Mouse (Mus musculus) cerebellum, postnatal 4 days (tissue): ENCODE data around the gene Scube1.

ENCODE experiments used
- DNase-seq, 2 experiments: peaks; one replicate each; pipeline ENCODE4 v3.0.0; 2022; ENCODE audit warnings: low spot score in 2 of 2, mixed read lengths in 1 of 2

The Scube1 gene

DNA sequence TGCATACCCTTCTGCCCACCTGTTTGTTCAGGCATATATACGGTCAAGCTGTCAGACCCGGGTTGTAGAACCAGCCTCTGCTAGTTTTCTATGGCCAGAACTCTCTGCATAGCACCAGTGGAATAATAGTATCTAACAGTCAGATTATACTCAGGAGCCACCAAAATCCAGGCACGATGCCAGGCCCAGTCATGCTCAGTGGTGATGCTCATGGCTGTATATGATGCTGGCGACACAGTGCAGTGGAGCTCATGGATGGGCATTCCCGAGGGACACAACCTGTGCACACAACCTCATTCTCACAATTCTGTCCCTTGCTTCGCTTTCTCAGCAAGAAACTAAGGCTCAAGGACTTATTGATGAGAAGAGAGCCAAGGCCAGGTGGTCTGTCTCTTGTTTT lies 58.8 kb downstream of the Scube1 start:
- DNase-seq, result peak in 1 of 2 experiments; percentile 23

- DNase-seq, result peak in 1 of 2 experiments; percentile 55
Measured at GRCm38 (mm10) chr15:83664722-83665121, 60.1 kb downstream of the Scube1 start.

- DNase-seq, result no peak
Measured at GRCm38 (mm10) chr15:83663066-83663465, 61.8 kb downstream of the Scube1 start.

DNA sequence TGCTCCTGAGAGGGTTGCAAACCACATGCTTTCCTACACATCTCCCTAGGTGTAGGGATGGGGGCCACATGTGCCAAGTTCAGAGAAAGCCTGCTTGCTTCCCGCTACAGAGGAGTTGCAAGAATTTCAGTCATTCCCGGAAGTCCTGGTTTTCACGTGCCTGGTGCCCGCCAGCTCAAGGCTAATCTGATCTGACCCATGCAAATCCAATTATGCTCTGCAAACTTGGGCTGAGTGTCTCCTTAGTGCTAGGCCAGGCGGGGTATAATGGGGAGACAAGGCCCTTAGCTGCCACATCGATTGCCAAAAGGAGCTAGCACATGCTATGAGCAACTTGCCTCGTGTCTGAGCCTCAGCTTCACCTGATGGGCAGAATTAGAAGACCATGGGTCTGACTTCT lies 62.7 kb downstream of the Scube1 start:
- no peak for DNase-seq

DNA sequence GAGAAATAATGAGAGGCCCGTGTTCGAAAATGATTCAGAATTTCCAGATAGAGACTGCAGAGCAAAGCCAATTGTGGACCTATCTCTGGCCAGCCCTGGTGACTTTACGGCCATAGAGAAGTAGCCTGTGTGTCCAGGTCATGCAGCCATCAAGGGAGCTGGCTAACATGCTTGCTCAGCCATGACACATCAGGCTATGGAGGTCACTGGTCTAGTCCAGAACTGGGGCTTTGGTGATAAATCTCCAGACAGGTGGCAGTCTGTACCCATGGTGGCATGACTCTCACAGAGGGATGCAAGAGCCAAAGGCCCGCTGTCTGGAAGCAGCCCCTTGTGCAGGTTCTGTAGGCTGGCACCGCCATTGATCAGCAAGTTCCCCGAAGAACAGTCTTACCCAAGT lies 82.3 kb downstream of the Scube1 start:
- DNase-seq, result no peak

- no peak for DNase-seq
Measured at GRCm38 (mm10) chr15:83640208-83640607, 84.6 kb downstream of the Scube1 start.

DNA sequence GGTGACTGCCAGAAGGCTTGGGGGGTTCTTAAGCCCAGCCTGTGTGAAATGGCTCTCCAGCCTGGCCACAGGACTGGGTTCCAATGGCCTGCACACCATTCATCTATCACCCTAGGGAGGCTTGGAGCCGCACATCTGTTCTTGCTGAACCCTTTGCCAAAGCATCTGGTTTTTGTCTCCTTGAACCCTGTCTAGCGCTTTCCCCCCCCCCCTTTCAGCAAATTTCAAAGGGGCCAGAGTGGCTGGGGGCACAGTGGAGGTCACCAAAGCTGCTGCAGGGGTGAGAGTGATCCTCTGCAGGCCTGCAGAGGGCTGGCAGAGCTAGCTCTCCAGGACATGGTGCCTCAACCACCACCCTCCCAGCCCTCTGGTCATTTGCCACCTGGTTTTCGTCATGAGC lies 85.7 kb downstream of the Scube1 start:
- no peak for DNase-seq

DNA sequence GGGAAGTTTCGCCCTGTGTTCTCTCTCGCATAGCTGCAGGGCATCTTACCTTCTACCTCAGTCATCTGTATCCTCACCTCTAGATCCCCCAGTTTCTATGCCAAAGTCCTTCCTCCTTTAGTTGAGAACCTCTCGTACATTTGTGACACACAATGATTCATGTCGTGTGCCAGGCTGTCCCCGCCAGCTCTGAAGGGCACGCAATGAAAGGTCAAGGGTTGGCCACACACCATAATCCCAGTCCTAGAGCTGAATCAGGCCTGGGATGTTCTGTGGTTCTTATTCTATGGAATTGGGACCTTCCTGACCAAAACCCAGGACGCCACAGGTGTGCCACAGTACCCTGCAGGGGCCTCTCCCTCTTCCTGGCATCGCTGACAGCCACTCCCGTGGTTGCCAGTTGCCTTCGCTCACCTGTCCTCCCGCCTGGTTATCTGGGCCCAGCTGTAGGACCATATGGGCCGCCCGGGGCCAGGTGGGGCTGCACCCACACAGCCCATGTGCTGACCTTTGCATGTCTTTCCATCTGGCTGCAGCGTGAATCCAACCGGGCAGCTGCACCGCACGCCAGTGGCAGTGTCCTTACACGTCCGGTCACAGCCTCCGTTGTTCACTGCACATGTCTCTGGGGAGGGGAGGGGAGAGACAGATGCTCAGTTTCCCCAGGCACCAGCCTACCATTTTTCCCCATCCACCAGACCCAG lies 86.5 kb downstream of the Scube1 start:
- DNase-seq, result no peak

DNA sequence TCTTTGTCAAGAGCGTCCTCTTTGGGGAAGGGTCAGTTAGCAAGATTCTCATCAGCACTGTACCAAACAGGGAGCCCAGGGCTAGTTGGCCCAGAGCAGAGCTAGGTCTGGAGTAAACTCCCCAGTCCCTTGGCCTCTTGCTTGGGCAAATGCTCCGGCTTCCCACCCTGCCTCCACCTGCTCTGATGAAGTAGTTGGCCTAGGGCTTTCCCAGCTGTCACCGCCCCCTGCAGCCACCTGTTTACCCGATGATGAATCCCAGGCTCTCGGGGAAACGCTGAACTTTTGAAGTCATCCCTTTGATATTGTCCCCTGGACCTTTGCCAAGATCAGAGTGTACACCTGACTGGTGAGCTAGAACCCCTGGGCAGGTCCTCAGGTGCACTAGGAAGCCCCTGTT lies 88.1 kb downstream of the Scube1 start:
- DNase-seq, result no peak

- no peak for DNase-seq
Measured at GRCm38 (mm10) chr15:83635251-83635650, 89.6 kb downstream of the Scube1 start.

- DNase-seq, result no peak
Measured at GRCm38 (mm10) chr15:83634076-83634475, 90.7 kb downstream of the Scube1 start.

DNA sequence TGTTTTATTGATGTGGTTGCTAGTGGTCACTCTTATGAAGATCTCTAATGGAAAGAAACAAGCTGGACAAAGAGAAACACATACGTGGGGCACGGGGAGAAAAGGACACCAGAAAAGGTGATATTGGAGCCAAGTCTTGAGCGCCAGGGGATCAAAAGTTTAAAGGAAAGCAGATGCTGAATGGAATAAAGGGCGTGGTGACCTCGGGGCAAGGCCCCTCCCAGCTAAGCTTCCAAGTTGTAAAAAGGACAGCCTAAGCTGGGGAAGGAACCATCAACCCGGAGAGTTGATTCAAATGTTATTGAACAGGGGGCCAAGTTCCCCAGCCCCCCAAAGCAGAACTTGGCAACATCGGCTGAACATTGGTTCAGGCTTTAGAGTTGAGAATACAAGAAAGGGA lies 93.8 kb downstream of the Scube1 start:
- no peak for DNase-seq

- DNase-seq, result no peak
Measured at GRCm38 (mm10) chr15:83629716-83630115, 95.1 kb downstream of the Scube1 start.

GRCm38 (mm10) chr15:83626142-83626645 lies 98.6 kb downstream of the Scube1 start:
- DNase-seq, result no peak

DNA sequence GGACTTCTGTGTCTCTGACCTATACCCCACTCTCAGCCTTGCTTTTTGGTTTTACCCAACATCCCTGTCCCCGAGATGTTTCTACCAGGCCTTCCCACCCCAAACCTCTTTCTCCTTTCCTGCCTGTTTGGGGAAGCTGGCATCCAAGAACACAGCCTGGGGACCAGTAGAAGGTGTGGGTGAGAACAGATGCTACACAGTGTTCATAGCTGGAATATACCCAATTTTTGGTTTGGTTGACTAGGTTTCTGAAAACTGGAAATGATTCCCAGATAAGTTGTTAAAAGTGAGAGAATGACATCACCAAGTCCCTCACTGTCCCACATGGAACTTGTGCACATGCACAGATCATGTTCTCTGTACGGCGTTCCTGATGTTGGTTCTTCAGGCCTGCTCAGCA lies 109.6 kb downstream of the Scube1 start:
- DNase-seq, result no peak

DNA sequence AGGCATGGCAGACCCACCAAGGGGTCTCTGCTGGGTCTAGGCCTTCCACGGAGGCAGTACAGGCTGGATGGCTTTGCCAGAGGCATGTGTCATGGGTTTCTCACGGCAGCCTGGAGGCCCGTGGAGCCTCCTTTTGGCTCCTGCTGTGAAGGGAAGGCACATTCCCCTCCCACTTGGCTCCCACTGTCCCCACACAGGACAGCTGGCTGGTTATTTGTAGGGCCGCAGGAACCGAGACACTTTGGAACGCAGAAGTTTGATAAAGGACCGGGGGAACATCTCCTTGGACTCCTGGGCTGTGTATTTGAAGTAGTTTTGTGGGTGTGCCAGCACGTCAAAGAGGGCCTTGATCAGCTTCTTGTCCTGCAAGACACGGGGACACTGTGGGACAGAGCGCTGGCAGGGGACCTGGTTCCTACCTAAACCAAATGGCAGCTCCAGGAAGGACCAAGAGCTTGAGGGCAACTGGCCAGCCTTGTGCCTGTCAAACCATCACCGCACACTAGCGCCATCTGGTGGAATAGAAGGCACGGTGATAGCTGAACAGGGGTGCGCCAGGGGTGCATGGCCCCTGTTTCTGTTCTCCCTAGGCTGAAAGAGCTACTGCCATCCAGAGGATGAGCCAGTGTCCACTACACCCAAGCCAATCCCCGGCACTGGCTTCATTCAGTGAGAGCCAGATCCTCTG lies 117.6 kb downstream of the Scube1 start:
- peak in 1 of 2 experiments; percentile 68 for DNase-seq

DNA sequence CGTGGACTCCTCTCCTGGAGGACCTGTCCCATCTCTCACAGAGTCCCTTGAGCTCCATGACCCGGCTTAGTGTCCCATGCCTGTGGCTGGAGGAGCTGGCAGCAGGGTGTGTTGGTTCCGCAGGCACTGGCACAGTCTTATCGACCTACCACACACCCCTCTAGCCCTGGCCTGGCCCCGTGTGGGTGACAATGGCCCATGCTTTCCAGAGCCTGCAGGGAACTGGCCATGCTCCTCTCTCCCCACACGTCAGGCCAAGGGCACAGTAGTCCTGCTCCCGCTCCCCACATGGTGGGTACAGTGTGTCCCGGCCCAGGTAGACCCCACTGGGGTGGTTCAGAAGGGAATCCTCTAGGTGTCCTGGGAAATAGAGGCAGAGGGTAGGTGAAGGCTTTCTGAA lies 118.1 kb downstream of the Scube1 start:
- no peak for DNase-seq

- DNase-seq, result no peak
Measured at GRCm38 (mm10) chr15:83606216-83606615, 118.6 kb downstream of the Scube1 start.

DNA sequence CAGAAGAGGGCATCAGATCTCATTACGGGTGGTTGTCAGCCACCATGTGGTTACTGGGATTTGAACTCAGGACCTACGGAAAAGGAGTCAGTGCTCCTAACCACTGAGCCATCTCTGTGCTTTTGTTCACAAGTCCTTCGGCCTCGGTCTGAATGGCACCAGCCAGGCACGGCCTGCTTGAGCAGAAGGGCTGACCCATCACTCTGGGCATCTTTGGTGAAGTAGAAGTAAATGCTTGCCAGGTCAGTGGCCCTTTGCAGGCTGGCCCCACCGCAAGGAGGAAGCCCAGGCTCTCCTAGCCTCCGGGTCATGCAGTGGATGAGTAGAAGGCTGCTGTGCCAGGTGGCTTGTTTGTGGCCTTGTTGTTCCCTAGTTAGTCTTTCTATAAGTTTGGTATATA lies 121.4 kb downstream of the Scube1 start:
- DNase-seq, result no peak

DNA sequence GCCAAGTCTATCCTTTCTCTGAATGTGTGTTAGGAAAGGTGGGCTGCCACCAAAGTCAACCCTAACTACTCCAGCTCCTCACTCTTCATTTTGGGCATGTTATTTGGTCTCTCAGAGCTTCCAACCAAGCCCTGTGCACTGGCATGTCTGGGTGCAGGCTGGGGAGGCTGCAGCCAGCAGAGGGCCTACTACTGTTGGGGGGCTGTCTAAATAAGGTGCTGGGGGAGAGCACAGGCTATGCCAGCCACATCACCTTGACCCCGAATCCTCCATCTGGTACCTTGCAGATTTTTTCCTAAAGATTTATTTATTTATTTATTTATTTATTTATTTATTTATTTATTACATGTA lies 121.8 kb downstream of the Scube1 start:
- no peak for DNase-seq

DNA sequence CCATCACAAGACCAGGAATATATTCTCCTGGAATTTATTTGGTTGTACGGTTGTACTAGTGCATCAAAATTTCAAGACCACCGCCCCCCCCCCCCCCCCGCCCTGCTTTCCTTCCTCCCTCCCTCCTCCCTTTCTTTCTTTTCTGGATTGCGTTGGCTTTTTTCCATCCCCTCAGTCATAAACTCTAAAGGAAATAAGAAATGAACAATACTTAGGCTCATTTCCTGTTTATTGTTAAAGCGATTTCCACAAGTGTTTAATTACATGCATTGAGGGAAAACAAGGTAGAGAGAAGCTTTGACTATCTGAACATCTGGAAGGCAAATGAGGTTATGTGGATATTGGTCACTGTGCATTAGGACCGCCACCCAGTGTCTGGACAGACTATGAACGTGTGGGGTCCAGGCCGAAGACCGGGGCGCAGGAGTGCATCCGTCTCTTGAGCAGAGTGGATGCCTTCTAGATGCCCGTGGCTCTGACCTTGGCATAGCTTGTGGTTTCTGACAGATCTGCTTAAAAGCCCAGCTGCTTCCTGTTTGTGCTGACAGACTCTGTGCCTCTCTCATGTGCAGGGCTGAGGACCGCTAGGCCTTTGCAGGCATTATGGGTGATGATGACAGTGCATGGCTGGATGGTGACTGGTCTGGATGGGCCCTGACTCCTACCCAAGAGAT lies 122.3 kb downstream of the Scube1 start:
- no peak for DNase-seq

GRCm38 (mm10) chr15:83601185-83601584 lies 123.6 kb downstream of the Scube1 start:
- DNase-seq, result no peak

- DNase-seq, result no peak
Measured at GRCm38 (mm10) chr15:83596833-83597232, 128.0 kb downstream of the Scube1 start.
